Mouse (Mus musculus) liver, adult 2 months (tissue): ENCODE measurements around the gene Tspan11.

Experiments used
- CTCF ChIP-seq: fragments of 200-500 bp; IDR thresholded peaks from 2 replicates; pipeline ENCODE4 v1.5.1; 2011; ENCODE audit warnings: low read depth, low read length, control low read depth
- POLR2A ChIP-seq: fragments of 200-500 bp; IDR thresholded peaks from 2 replicates; pipeline ENCODE4 v1.6.1; 2011; ENCODE audit warnings: low read length, control low read depth; ENCODE audit not compliant: insufficient read depth; ENCODE audit errors: extremely low read depth

GRCm38 (mm10) chr6:128000777-128001176 is 113.4 kb downstream of the Tspan11 start:
- TF ChIP-seq CTCF (no peak), POLR2A (no peak)
